Mouse (Mus musculus) limb, embryonic 14.5 days (tissue): ENCODE results near the gene Efna5. TPM values are rescaled to one million over a fixed set of nuclear protein-coding genes. Genes with fewer than 3 reads are reported as not detected.

Source experiments
- ATAC-seq: fragments of 200-750 bp; cut with Nextera tagmentation; 2 replicates; pipeline ENCODE4 v1.8.0; 2017; ENCODE audit warnings: low read depth, moderate number of reproducible peaks, moderate TSS enrichment; ENCODE audit not compliant: low FRiP score
- DNase-seq: peaks from one replicate; pipeline ENCODE4 v3.0.0-alpha.2; 2015; ENCODE audit warnings: low spot score
- H3K27ac ChIP-seq: fragments of 300-500 bp; sonication (generic); replicated peaks from 2 replicates; pipeline ENCODE4 v1.5.1; 2014; ENCODE audit warnings: low read depth, mild to moderate bottlenecking, low read length, moderate library complexity, mixed read lengths
- H3K27me3 ChIP-seq: fragments of 300-500 bp; sonication (generic); 2 replicates; pipeline ENCODE4 v1.6.1; 2014; ENCODE audit warnings: low read length, mixed read lengths; ENCODE audit not compliant: control insufficient read depth, insufficient read depth
- H3K36me3 ChIP-seq: fragments of 300-500 bp; sonication (generic); 2 replicates; pipeline ENCODE4 v1.6.1; 2014; ENCODE audit warnings: mild to moderate bottlenecking, low read length, moderate library complexity, mixed read lengths; ENCODE audit not compliant: control insufficient read depth, insufficient read depth
- H3K4me1 ChIP-seq: fragments of 300-500 bp; sonication (generic); 2 replicates; pipeline ENCODE4 v1.6.1; 2014; ENCODE audit warnings: antibody characterized with exemption, low read length, mixed read lengths; ENCODE audit not compliant: control insufficient read depth, insufficient read depth
- H3K4me2 ChIP-seq: fragments of 300-500 bp; sonication (generic); replicated peaks from 2 replicates; pipeline ENCODE4 v1.6.1; 2014; ENCODE audit warnings: low read depth, mild to moderate bottlenecking, low read length, moderate library complexity; ENCODE audit not compliant: severe bottlenecking
- H3K4me3 ChIP-seq: fragments of 300-500 bp; sonication (generic); replicated peaks from 2 replicates; pipeline ENCODE4 v1.5.1; 2014; ENCODE audit warnings: low read length
- H3K9ac ChIP-seq: fragments of 300-500 bp; sonication (generic); 2 replicates; pipeline ENCODE4 v1.6.1; 2014; ENCODE audit warnings: mild to moderate bottlenecking, low read depth, low read length, moderate library complexity; ENCODE audit not compliant: severe bottlenecking
- H3K9me3 ChIP-seq: fragments of 300-500 bp; sonication (generic); 2 replicates; pipeline ENCODE4 v1.6.1; 2016; ENCODE audit warnings: low read length; ENCODE audit not compliant: control insufficient read depth
- POLR2A ChIP-seq: fragments of 200-500 bp; IDR thresholded peaks from 2 replicates; pipeline ENCODE4 v1.8.0; 2012; ENCODE audit warnings: inconsistent platforms, mild to moderate bottlenecking, moderate library complexity, borderline replicate concordance; ENCODE audit not compliant: insufficient read depth, insufficient read length; ENCODE audit errors: extremely low read depth
- WGBS: fragments of 180-500 bp; shearing (Covaris S2); extraction: QIAGEN DNeasy Blood & Tissue Kit; methylation state at CpG from one replicate; pipeline ENCODE4 v1.1.7; 2014; 5-methylcytosine and 5-hydroxymethylcytosine counted together
- polyA plus RNA-seq, 2 experiments: library from polyadenylated mRNA; depleted of rRNA in 1 of 2; stranded (reverse) in 1 of 2; unstranded in 1 of 2; fragments of >200 nt; fragmentation: Nextera tagmentation in 1 of 2; extraction: Ambion mirVana in 1 of 2; gene quantifications; 2 replicates each; pipeline versions ENCODE4 v1.2.1 to v1.2.3; 2012 to 2014

Gene Efna5
- polyA plus RNA-seq, 2 experiments = 22.8 to 64.8 TPM

- DNase-seq = no peak
- H3K4me1 ChIP-seq = 0 out of 2 replicates have a peak, but pooled peaks cover 5% of the 10 kb centered on the region
These were observed 73.2 kb downstream of the Efna5 start for GRCm38 (mm10) chr17:62807891-62808290.

GRCm38 (mm10) chr17:62806646-62807045 is 74.5 kb downstream of the Efna5 start:
- Histone ChIP-seq H3K4me3 (no peak overlapping the region), H3K9me3 (no peaks in the 10 kb centered on the region), H3K27me3 (no peaks in the 10 kb centered on the region), H3K4me2 (no peak overlapping the region), H3K9ac (no peak overlapping the region), H3K27ac (no peak overlapping the region), H3K36me3 (no peaks in the 10 kb centered on the region), H3K4me1 (0 out of 2 replicates have a peak, but pooled peaks cover 5% of the 10 kb centered on the region)
- DNase-seq (no peak), ATAC-seq (no peak)
- 81% methylated on average over 6 of the region's 6 CpGs for WGBS
- no peak for TF ChIP-seq POLR2A

More at GRCm38 (mm10) chr17:62807891-62808290, 73.2 kb downstream of the Efna5 start:
- Histone ChIP-seq H3K27me3 (no peaks in the 10 kb centered on the region), H3K27ac (no peak overlapping the region), H3K9me3 (no peaks in the 10 kb centered on the region), H3K36me3 (no peaks in the 10 kb centered on the region), H3K4me2 (no peak overlapping the region), H3K4me3 (no peak overlapping the region), H3K9ac (no peak overlapping the region)
- 91% methylated on average over 4 of the region's 4 CpGs for WGBS
- no peak for ATAC-seq
- TF ChIP-seq POLR2A = no peak

- H3K4me3 ChIP-seq = no peak overlapping the region
- H3K9ac ChIP-seq = no peak overlapping the region
- no peaks in the 10 kb centered on the region for H3K9me3 ChIP-seq
- no peak overlapping the region for H3K4me2 ChIP-seq
- H3K27me3 ChIP-seq = no peaks in the 10 kb centered on the region
- no peak for ATAC-seq
- no peaks in the 10 kb centered on the region for H3K36me3 ChIP-seq
- peak; percentile 45 for DNase-seq
- no peak for TF ChIP-seq POLR2A
- WGBS = 56% methylated on average over 6 of the region's 6 CpGs
- H3K4me1 ChIP-seq = 0 out of 2 replicates have a peak, but pooled peaks cover 5% of the 10 kb centered on the region
- no peak overlapping the region for H3K27ac ChIP-seq
These were observed 78.4 kb downstream of the Efna5 start for GRCm38 (mm10) chr17:62802748-62803147.

- H3K36me3 ChIP-seq = no peaks in the 10 kb centered on the region
- no peaks in the 10 kb centered on the region for H3K4me1 ChIP-seq
- no peak overlapping the region for H3K4me2 ChIP-seq
- 87% methylated on average over 3 of the region's 3 CpGs for WGBS
- H3K9me3 ChIP-seq = no peaks in the 10 kb centered on the region
- no peak overlapping the region for H3K27ac ChIP-seq
- no peak overlapping the region for H3K9ac ChIP-seq
- no peak overlapping the region for H3K4me3 ChIP-seq
- no peak for TF ChIP-seq POLR2A
- no peak for DNase-seq
- no peak for ATAC-seq
- H3K27me3 ChIP-seq = no peaks in the 10 kb centered on the region
These were observed 83.8 kb downstream of the Efna5 start for GRCm38 (mm10) chr17:62797272-62797671.

- DNase-seq = no peak
- WGBS = 43% methylated on average over 15 of the region's 15 CpGs
- Histone ChIP-seq H3K4me3 (no peak overlapping the region), H3K27ac (no peak overlapping the region), H3K27me3 (no peaks in the 10 kb centered on the region), H3K4me1 (peaks cover 30% of the 10 kb centered on the region), H3K9ac (no peak overlapping the region), H3K36me3 (no peaks in the 10 kb centered on the region), H3K9me3 (no peaks in the 10 kb centered on the region), H3K4me2 (no peak overlapping the region)
- ATAC-seq = no peak
- TF ChIP-seq POLR2A = no peak
These were observed 91.5 kb downstream of the Efna5 start for GRCm38 (mm10) chr17:62789291-62790290.
